Mouse (Mus musculus) hindbrain, embryonic 10.5 days (tissue): ENCODE measurements around the gene B9d1. TPM values are rescaled to one million over a fixed set of nuclear protein-coding genes. Genes with fewer than 3 reads are reported as not detected.

Experiments used
- DNase-seq: peaks from one replicate; pipeline ENCODE4 v3.0.0-alpha.2; 2017; ENCODE audit warnings: low spot score
- H3K27ac ChIP-seq: fragments of 300-500 bp; sonication (generic); 2 replicates; pipeline ENCODE4 v1.5.1; 2016; ENCODE audit warnings: mild to moderate bottlenecking, moderate library complexity
- H3K27me3 ChIP-seq: fragments of 300-500 bp; sonication (generic); 2 replicates; pipeline ENCODE4 v1.6.1; 2016; ENCODE audit warnings: mild to moderate bottlenecking; ENCODE audit not compliant: poor library complexity, insufficient read depth, severe bottlenecking
- H3K36me3 ChIP-seq: fragments of 300-500 bp; sonication (generic); 2 replicates; pipeline ENCODE4 v1.6.1; 2016; ENCODE audit warnings: mild to moderate bottlenecking, moderate library complexity
- H3K4me1 ChIP-seq: fragments of 300-500 bp; sonication (generic); replicated peaks from 2 replicates; pipeline ENCODE4 v1.6.1; 2016; ENCODE audit warnings: mild to moderate bottlenecking
- H3K4me3 ChIP-seq: fragments of 300-500 bp; sonication (generic); 2 replicates; pipeline ENCODE4 v1.5.1; 2016; ENCODE audit warnings: mild to moderate bottlenecking, moderate library complexity
- H3K9me3 ChIP-seq: fragments of 300-500 bp; sonication (generic); 2 replicates; pipeline ENCODE4 v1.6.1; 2016; ENCODE audit warnings: mild to moderate bottlenecking, moderate library complexity
- WGBS: fragments of 180-500 bp; shearing (Covaris S2); methylation state at CpG from one replicate; pipeline ENCODE4 v1.1.7; 2016; 5-methylcytosine and 5-hydroxymethylcytosine counted together
- polyA plus RNA-seq: library from polyadenylated mRNA; unstranded; fragments of >200 nt; fragmentation: Nextera tagmentation; extraction: Ambion mirVana; gene quantifications from 2 replicates; pipeline ENCODE4 v1.2.1, GENCODE M21; 2016

The B9d1 gene
- polyA plus RNA-seq = 51.9 and 54.7 TPM in 2 replicates

DNA sequence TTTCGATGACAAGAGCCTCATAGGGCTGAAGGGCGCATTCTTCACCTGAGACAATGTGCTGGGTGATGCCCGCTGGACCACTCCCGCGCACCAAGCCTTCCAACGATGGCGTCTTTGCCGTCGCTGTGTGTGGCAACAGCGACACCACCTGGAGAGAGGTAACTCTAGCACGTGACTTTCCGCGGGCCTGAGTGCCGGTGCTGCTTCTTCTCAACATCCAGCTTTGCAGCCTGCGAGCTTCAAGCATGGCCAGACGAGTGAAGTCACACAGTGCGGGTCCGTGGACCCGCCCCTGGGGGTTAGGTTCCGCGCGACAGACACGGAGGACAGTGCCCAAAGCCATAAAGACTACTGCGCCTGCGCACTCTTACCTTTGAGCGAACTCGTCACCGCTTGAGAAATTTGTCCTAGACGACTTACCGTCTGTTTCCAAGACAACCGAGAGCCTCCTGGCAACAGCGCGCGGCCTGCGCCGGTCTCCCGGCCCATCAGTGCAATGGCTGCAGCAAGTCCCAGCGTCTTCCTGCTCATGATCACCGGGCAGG is at the start of gene B9d1:
Gene B9d1, plus strand, starts transcription at position 432 of the 545 bp plus-strand sequence.
- Histone ChIP-seq H3K4me3 (peak within 1 kb of the TSS; percentile 80), H3K27me3 (no peaks in the 10 kb centered on the region), H3K4me1 (peaks cover 23% of the 10 kb centered on the region), H3K36me3 (peaks cover 12% of the 10 kb centered on the region), H3K9me3 (no peaks in the 10 kb centered on the region), H3K27ac (peak within 1 kb of the TSS; percentile 93)
- WGBS = under 1% methylated on average over 39 of the region's 39 CpGs
- DNase-seq = peak; percentile 95

DNA sequence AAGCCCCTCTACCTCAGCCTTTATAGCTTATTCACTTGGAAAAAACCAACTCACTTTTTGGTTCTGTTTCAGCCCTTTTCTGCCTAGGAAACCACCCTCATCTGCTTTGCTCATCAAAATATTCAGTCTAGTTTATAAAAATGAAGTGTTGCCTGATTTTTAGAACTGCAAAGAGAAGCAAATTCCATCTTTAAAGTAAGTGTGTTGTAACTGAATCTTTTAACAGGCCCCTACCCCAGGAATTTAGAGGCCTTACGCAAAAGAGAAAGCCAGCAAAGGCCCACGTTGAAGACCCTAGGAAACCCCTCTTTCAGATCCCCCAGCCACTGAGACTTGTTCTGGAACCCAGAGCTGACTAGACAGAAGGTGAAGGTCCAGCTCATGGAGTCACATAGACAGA is 40.9 kb upstream of the B9d1 start:
- H3K9me3 ChIP-seq = no peaks in the 10 kb centered on the region
- H3K4me1 ChIP-seq = peaks cover 6% of the 10 kb centered on the region
- no peak for DNase-seq
- H3K27ac ChIP-seq = no peak overlapping the region
- no peaks in the 10 kb centered on the region for H3K27me3 ChIP-seq
- no peaks in the 10 kb centered on the region for H3K36me3 ChIP-seq
- 78% methylated on average over 2 of the region's 2 CpGs for WGBS
- H3K4me3 ChIP-seq = no peak overlapping the region

DNA sequence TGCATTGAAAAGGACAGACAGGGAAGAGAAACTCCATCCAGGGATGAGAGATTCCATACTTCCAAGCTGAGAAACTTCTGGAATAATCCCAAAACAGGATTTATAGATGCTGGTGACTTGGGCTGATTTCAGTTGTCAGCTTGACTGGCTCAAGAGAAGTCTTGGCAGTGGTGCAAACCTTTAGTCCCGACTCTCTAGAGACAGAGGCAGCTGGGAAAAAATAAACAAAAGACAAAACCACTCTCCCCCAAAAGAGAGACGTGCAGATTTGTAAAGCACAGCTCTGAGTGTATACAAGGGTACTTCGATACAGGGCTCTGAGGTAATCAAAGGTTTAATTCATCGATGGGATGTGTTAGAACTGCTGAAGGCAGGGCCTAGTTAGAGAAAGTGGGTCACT is 39.5 kb upstream of the B9d1 start:
- H3K36me3 ChIP-seq = no peaks in the 10 kb centered on the region
- no peaks in the 10 kb centered on the region for H3K9me3 ChIP-seq
- no peak overlapping the region for H3K4me3 ChIP-seq
- H3K27me3 ChIP-seq = no peaks in the 10 kb centered on the region
- WGBS = 69% methylated on average over 4 of the region's 4 CpGs
- no peak for DNase-seq
- peaks cover 11% of the 10 kb centered on the region for H3K4me1 ChIP-seq
- H3K27ac ChIP-seq = no peak overlapping the region

DNA sequence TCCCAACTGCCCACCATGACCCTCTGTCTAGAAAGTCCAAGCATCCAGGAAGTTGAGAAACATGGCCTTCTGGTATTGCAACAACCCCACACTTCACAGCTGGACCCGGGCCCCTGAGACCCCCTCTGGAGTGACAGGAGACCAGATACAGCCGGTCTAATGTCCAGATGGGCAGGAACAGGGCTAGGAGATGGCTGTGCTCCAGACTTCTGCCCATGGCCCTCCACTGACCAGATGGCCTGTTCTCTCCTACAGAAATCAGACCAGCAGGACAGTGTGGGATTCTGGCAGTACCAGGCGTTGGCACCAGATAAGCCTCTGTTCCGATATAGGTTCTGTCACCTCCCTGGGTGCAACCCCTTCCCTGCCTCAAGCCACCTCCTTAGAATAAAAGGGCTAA is 36.4 kb upstream of the B9d1 start:
- no peaks in the 10 kb centered on the region for H3K9me3 ChIP-seq
- H3K4me1 ChIP-seq = peaks cover 11% of the 10 kb centered on the region
- H3K4me3 ChIP-seq = no peak overlapping the region
- H3K27ac ChIP-seq = peak overlapping the region; percentile 23; the same call in 1 of the 2 replicates
- H3K36me3 ChIP-seq = no peaks in the 10 kb centered on the region
- H3K27me3 ChIP-seq = no peaks in the 10 kb centered on the region
- DNase-seq = no peak
- 81% methylated on average over 4 of the region's 4 CpGs for WGBS

DNA sequence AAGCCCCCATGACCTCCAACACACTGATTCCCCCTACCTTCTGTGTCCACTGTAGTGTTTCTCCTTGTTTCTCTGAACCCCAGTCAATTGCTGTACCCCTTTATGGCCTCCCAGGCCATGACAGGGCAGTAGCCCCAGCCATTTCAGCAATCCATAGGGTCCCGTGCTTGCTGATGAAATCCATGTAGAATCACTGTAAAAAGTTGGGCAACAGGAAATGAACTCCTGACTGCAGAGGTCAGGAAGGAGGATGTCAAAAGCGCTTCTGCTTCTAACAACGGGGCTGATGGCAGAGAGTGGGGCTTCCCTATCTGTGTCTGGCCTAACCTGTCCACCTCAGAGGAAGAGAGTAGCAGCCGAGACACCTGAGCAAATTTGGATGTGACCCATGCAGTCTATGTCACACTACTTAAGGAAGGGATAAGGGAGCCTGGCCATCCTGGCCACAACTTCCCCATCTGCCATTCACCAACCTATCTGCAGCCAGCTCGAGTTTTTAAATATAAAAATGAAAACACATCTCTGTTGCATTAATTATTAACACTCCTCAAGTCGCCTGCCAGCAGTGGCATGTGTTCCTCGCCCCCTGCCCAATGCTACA is 35.5 kb upstream of the B9d1 start:
- no peaks in the 10 kb centered on the region for H3K36me3 ChIP-seq
- peaks cover 11% of the 10 kb centered on the region for H3K4me1 ChIP-seq
- H3K4me3 ChIP-seq = no peak overlapping the region
- DNase-seq = no peak
- H3K9me3 ChIP-seq = no peaks in the 10 kb centered on the region
- no peaks in the 10 kb centered on the region for H3K27me3 ChIP-seq
- peak overlapping the region; percentile 12; the same call in 1 of the 2 replicates for H3K27ac ChIP-seq
- 75% methylated on average over 7 of the region's 7 CpGs for WGBS

DNA sequence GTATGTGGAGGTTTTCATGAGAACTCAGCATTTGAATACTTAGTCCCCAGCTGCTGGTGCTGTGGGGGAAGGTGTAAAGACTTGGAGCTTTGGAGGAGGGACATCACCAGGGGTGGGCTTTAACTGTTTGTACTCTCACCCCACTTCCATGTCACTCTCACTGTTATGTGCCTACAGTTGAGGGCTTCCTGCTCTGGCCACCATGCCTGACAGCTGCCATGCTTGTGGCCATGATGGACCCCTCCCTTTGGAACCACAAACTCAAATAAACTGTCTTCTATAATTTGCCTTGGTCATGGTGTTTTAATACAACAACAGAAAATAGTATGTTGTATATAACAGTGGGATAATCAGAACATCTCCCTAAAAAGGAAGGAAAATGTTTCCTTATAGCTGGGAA is 34.1 kb upstream of the B9d1 start:
- DNase-seq = no peak
- Histone ChIP-seq H3K4me1 (peaks cover 11% of the 10 kb centered on the region), H3K9me3 (no peaks in the 10 kb centered on the region), H3K4me3 (no peak overlapping the region), H3K36me3 (no peaks in the 10 kb centered on the region), H3K27me3 (no peaks in the 10 kb centered on the region), H3K27ac (no peak overlapping the region)

DNA sequence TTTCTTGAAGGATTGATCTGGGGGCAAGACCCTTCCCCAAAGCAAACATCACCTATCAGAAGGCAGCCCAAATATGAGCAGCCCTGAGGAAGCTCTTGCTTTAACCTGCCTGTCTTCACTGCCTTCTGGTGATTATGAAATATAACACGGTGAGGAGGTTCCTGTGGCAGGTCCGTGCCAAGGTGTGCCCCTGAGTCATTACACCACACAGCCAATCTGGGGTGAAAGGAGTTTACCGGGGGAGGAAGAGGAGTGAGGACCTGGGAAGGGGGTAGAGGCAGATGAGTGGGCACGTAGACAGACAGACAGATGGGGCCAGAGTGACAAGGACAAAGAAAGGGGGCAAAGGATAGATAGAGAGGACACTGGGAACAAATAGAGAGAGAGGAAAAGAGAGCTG is 31.3 kb upstream of the B9d1 start:
- Histone ChIP-seq H3K4me1 (peaks cover 25% of the 10 kb centered on the region), H3K9me3 (no peaks in the 10 kb centered on the region), H3K27me3 (no peaks in the 10 kb centered on the region; the same call in 1 of the 2 replicates), H3K27ac (no peak overlapping the region), H3K36me3 (no peaks in the 10 kb centered on the region), H3K4me3 (no peak overlapping the region)
- WGBS = 70% methylated on average over 4 of the region's 4 CpGs
- DNase-seq = no peak

DNA sequence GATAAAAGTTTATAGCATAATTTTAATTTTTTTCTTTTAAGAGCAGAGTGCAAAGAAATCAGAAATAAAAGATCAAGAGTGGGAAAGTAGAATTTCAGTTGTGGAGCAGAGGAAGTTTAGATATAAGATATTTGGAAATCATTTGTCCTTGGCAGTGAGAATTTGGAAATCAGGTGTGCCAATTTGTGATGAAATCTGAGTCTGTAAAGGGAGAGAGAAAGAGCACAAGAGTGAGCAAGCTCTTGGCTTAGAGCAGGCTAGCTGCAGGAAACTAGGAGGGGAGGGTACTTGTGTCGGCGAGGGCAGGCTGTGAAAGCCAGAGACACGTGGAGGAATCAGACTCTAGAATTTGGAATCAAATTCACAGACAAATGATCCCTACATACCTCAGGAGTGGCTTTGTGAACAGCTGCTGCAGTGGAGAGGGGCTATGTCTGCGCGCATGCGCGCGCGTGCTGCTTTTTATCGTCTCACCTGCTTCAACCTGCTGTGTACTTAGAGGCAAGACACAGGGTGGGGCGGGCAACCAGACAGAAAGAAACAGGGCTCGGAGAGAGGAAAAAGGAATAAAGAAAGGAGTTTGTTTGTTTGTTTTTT is 28.1 kb upstream of the B9d1 start:
- Histone ChIP-seq H3K27me3 (no peaks in the 10 kb centered on the region; the same call in 1 of the 2 replicates), H3K4me3 (peak overlapping the region; percentile 27; the same call in 1 of the 2 replicates), H3K4me1 (peaks cover 23% of the 10 kb centered on the region), H3K9me3 (no peaks in the 10 kb centered on the region), H3K36me3 (no peaks in the 10 kb centered on the region), H3K27ac (peak overlapping the region; percentile 50)
- 54% methylated on average over 12 of the region's 12 CpGs for WGBS
- no peak for DNase-seq

DNA sequence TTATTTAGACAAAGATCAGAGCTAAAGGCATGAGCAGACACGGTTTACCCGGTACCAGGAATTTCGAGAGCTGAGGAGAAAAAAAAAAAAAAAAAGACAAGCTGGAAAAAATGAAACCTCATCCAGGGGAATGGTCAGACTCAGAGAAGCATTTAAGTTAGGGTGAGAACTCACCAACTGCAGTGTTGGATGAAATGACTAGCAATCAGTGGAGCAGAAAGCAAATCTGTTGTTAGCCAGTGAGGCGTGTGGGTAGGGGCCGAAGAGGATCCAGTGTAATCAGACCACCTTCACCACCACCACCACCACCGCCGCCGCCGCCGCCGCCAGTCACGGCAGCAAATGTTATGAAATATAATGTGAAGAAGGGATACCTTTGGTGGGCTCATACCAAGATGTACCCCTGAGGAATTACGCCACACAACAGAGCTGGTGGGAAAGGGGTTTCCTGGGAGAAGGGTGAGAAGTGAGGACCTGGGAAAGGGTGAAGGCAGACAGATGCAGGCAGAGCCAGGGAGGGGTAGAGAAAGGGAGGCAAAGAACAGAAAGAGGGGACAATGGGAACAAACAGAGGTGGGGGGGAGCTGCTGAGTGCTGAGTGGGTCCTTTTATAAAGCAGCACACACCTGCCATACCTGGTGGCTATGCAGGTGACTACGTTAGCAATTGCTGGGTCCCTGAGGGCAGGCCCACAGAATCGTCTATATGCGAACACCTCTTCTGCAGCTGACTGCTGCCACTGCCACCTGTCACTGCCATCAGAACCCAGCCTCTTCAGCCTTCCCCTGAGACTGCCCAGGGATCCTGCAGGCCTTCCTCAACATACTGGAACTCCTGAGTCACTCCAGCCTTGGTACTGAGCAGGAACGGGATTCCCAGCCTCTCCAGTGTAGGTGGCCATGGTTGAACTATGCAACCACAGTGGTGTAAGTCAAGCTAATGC is 27.1 kb upstream of the B9d1 start:
- Histone ChIP-seq H3K9me3 (no peaks in the 10 kb centered on the region), H3K36me3 (no peaks in the 10 kb centered on the region), H3K4me3 (0 out of 2 replicates have a peak overlapping the region, but pooled peaks have one; percentile 21), H3K27ac (peak overlapping the region; percentile 66), H3K27me3 (no peaks in the 10 kb centered on the region; the same call in 1 of the 2 replicates), H3K4me1 (peaks cover 25% of the 10 kb centered on the region)
- DNase-seq = no peak
- 52% methylated on average over 17 of the region's 17 CpGs for WGBS

DNA sequence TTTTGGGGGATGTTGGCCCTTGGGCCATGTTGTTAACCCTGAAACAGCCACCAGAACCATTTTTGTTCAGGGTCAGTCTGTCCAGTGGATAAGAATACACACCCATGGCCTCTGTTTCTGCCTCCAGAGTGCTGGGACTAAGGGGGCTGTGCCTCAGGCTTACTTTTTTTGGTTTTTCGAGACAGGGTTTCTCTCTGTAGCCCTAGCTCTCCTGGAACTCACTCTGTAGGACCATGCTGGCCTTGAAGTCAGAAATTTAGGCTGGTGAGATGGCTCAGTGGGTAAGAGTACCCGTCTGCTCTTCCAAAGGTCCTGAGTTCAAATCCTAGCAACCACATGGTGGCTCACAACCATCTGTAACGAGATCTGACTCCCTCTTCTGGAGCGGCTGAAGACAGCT is 26.2 kb upstream of the B9d1 start:
- Histone ChIP-seq H3K36me3 (no peaks in the 10 kb centered on the region), H3K27ac (no peak overlapping the region), H3K9me3 (no peaks in the 10 kb centered on the region), H3K4me1 (peaks cover 34% of the 10 kb centered on the region), H3K27me3 (no peaks in the 10 kb centered on the region; the same call in 1 of the 2 replicates), H3K4me3 (no peak overlapping the region)
- WGBS = 89% methylated on average over 4 of the region's 4 CpGs
- DNase-seq = no peak

DNA sequence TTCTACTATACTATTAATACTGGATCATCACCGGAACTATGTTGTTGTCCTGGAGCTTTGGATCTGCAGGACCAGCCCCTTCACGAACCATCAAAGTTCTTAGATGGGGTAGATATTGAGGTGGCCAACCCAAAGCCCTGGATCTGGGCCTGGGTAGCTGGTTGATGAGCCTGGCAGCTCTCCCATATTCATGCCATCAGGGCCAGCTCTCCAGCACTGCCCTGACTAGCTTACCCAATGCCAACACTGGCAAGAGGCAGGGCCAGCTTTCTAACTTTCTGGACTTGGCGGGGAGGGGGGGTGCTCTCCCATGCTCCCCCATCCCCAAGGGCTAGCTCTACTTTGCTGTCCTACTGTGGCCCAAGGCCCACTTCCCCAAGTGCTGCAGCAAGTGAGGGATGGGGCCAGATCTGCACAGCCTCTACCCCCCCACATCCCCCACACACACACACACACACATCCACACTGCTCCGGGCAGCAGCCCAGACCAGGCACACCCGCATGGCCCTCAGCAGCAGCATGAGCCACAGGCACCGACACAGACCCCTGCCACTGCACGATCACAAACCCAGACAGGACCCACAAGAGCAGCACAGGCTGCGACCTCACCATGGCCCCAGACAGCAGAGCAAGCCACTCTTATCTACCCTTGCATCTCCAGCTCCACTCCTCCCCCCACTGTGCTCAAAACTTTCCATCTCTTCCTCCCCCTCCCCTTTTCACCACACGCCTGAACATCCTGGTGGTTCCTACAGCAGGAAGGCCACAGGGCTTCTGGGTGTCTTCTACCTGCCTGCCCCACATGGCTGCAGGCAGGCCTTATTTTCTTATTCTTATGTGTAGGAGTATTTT is 23.5 kb upstream of the B9d1 start:
- H3K36me3 ChIP-seq = 0 out of 2 replicates have a peak, but pooled peaks cover 3% of the 10 kb centered on the region
- no peak for DNase-seq
- H3K4me3 ChIP-seq = no peak overlapping the region
- 81% methylated on average over 9 of the region's 9 CpGs for WGBS
- H3K27ac ChIP-seq = peak overlapping the region; percentile 68
- H3K4me1 ChIP-seq = peaks cover 60% of the 10 kb centered on the region
- no peaks in the 10 kb centered on the region for H3K9me3 ChIP-seq
- H3K27me3 ChIP-seq = no peaks in the 10 kb centered on the region; the same call in 1 of the 2 replicates
